Mouse (Mus musculus) neural tube, embryonic 11.5 days (tissue): ENCODE measurements at regions not wholly inside any gene's neighbourhood (a gene's known extent, or its start where the extent isn't known, plus 50 kb on each side); places are given as distances from the start of the nearest gene placed in this dataset.
"Not testable (repeated sequence)": the region's sequence is repeated elsewhere in the genome, so short reads cannot be mapped to it uniquely, and the experiment has no call there.

Experiments
- ATAC-seq: fragments of 200-750 bp; cut with Nextera tagmentation; 2 replicates; pipeline ENCODE4 v1.8.0; 2017; ENCODE audit warnings: moderate number of reproducible peaks, mild to moderate bottlenecking, moderate TSS enrichment, moderate library complexity; ENCODE audit not compliant: insufficient read depth, low FRiP score, low TSS enrichment
- DNase-seq: peaks from one replicate; pipeline ENCODE4 v3.0.0-alpha.2; 2015; ENCODE audit warnings: low spot score
- H3K27ac ChIP-seq: fragments of 300-500 bp; sonication (generic); 2 replicates; pipeline ENCODE4 v1.5.1; 2014; ENCODE audit warnings: low read depth, mild to moderate bottlenecking, low read length
- H3K27me3 ChIP-seq: fragments of 300-500 bp; sonication (generic); 2 replicates; pipeline ENCODE4 v1.6.1; 2014; ENCODE audit warnings: mild to moderate bottlenecking, low read length, mixed read lengths; ENCODE audit not compliant: control insufficient read depth, insufficient read depth
- H3K36me3 ChIP-seq: fragments of 300-500 bp; sonication (generic); 2 replicates; pipeline ENCODE4 v1.6.1; 2014; ENCODE audit warnings: mild to moderate bottlenecking, low read length, moderate library complexity, mixed read lengths; ENCODE audit not compliant: control insufficient read depth, insufficient read depth
- H3K4me1 ChIP-seq: fragments of 300-500 bp; sonication (generic); 2 replicates; pipeline ENCODE4 v1.6.1; 2014; ENCODE audit warnings: low read length, mixed read lengths; ENCODE audit not compliant: control insufficient read depth, insufficient read depth
- H3K4me2 ChIP-seq: fragments of 300-500 bp; sonication (generic); 2 replicates; pipeline ENCODE4 v1.6.1; 2014; ENCODE audit warnings: low read depth, mild to moderate bottlenecking, moderate library complexity
- H3K4me3 ChIP-seq: fragments of 300-500 bp; sonication (generic); 2 replicates; pipeline ENCODE4 v1.5.1; 2014; ENCODE audit warnings: low read depth, low read length
- H3K9ac ChIP-seq: fragments of 300-500 bp; sonication (generic); 2 replicates; pipeline ENCODE4 v1.6.1; 2014; ENCODE audit warnings: mild to moderate bottlenecking, low read length
- H3K9me3 ChIP-seq: fragments of 300-500 bp; sonication (generic); 2 replicates; pipeline ENCODE4 v1.6.1; 2016; ENCODE audit warnings: low read length; ENCODE audit not compliant: control insufficient read depth
- WGBS: fragments of 180-500 bp; shearing (Covaris S2); extraction: QIAGEN DNeasy Blood & Tissue Kit; methylation state at CpG from one replicate; pipeline ENCODE4 v1.1.7; 2014; 5-methylcytosine and 5-hydroxymethylcytosine counted together

DNA sequence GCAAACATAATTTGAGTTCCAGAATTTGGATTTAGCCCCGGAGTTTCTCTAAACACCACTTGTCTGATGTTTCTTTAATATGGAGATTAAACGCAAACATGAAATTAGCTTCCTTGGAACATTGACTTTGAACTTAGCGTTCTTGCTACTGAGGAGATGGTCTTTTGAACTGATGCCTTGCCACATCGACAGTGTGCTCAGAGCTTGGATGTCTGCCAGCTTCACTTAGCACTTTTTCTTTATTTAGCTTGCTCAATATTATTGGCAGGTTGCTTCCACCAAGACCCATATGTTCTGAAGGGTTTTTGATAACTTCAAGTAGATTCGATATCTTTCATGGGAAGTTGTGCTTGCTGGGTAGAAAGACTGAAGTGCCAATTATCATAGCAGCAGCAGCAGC is 143.5 kb downstream of the Mterf1b start:
- WGBS = 88% methylated on average over 5 of the region's 5 CpGs
- Histone ChIP-seq H3K27me3 (no peaks in the 10 kb centered on the region), H3K27ac (no peak overlapping the region), H3K4me2 (no peak overlapping the region), H3K4me1 (no peaks in the 10 kb centered on the region), H3K9ac (no peak overlapping the region), H3K9me3 (no peaks in the 10 kb centered on the region), H3K36me3 (no peaks in the 10 kb centered on the region), H3K4me3 (no peak overlapping the region)
- DNase-seq (no peak), ATAC-seq (no peak)

DNA sequence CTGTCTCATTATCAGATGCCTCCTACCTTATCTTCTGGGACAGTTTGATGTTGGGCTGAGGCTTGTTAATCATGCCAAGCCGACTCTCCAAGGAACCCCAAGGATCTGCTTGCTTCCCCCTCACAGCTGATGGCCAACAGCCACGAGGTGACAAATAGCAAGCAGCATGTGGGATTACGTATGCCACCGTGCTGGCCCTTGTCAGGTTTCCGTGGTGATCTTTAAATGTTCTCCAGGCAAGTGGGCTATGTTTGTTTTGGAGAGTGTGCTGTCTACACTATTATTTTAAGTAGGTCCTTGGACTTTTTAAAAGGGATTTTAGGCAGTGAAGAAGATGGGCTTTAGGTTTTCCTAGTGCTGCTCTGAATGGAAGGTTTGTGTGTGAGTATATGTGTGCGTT is 149.8 kb downstream of the Mterf1b start:
- H3K36me3 ChIP-seq = no peaks in the 10 kb centered on the region
- H3K27me3 ChIP-seq = no peaks in the 10 kb centered on the region
- H3K9me3 ChIP-seq = no peaks in the 10 kb centered on the region
- 34% methylated on average over 6 of the region's 6 CpGs for WGBS
- H3K4me3 ChIP-seq = no peak overlapping the region
- H3K4me1 ChIP-seq = no peaks in the 10 kb centered on the region
- no peak overlapping the region for H3K9ac ChIP-seq
- H3K27ac ChIP-seq = no peak overlapping the region
- DNase-seq (no peak), ATAC-seq (no peak)
- H3K4me2 ChIP-seq = no peak overlapping the region

DNA sequence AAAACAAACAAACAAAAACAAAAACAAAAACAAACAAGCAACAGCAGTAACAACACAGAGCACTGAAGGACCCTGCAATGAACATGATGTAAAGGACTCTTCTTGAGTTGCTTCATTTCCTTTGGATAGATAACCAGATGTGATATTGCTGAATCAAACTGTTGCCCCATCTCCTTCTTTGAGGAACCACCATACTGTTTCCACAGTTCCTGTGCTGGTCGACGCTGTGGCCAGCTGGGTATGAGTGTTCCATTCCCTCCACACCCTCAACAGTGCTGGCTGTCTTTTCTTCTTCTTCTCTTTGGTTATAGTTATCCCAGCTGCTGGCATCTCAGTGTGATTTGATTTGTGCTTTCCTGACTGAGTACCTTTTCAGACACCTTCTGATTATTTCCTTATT is 152.3 kb downstream of the Mterf1b start:
- H3K4me1 ChIP-seq = no peaks in the 10 kb centered on the region
- H3K27ac ChIP-seq = no peak overlapping the region
- ATAC-seq = no peak
- DNase-seq = no peak
- no peak overlapping the region for H3K4me2 ChIP-seq
- H3K9ac ChIP-seq = no peak overlapping the region
- no peaks in the 10 kb centered on the region for H3K27me3 ChIP-seq
- H3K9me3 ChIP-seq = no peaks in the 10 kb centered on the region
- H3K4me3 ChIP-seq = no peak overlapping the region
- 90% methylated on average over 2 of the region's 2 CpGs for WGBS
- H3K36me3 ChIP-seq = no peaks in the 10 kb centered on the region

- Histone ChIP-seq H3K36me3 (no peaks in the 10 kb centered on the region), H3K27me3 (no peaks in the 10 kb centered on the region), H3K27ac (no peak overlapping the region), H3K4me1 (no peaks in the 10 kb centered on the region), H3K4me2 (no peak overlapping the region), H3K9me3 (no peaks in the 10 kb centered on the region), H3K4me3 (no peak overlapping the region), H3K9ac (no peak overlapping the region)
- no peak for ATAC-seq
- DNase-seq = no peak
- WGBS = 84% methylated on average over 4 of the region's 4 CpGs
These were observed 156.2 kb downstream of the Mterf1b start for GRCm38 (mm10) chr5:4348334-4348733.

GRCm38 (mm10) chr5:4349943-4350342 is 157.8 kb downstream of the Mterf1b start:
- no peak overlapping the region for H3K4me3 ChIP-seq
- no peak overlapping the region for H3K4me2 ChIP-seq
- H3K27ac ChIP-seq = no peak overlapping the region
- WGBS = 74% methylated on average over 2 of the region's 2 CpGs
- ATAC-seq = no peak
- H3K4me1 ChIP-seq = no peaks in the 10 kb centered on the region
- no peaks in the 10 kb centered on the region for H3K9me3 ChIP-seq
- H3K27me3 ChIP-seq = no peaks in the 10 kb centered on the region
- H3K36me3 ChIP-seq = no peaks in the 10 kb centered on the region
- H3K9ac ChIP-seq = no peak overlapping the region
- no peak for DNase-seq

- H3K9me3 ChIP-seq = no peaks in the 10 kb centered on the region
- H3K36me3 ChIP-seq = no peaks in the 10 kb centered on the region
- ATAC-seq = no peak
- DNase-seq = no peak
- no peak overlapping the region for H3K4me2 ChIP-seq
- no peak overlapping the region for H3K4me3 ChIP-seq
- no peaks in the 10 kb centered on the region for H3K27me3 ChIP-seq
- no peaks in the 10 kb centered on the region for H3K4me1 ChIP-seq
- WGBS = 72% methylated on average over 7 of the region's 7 CpGs
- no peak overlapping the region for H3K9ac ChIP-seq
- no peak overlapping the region for H3K27ac ChIP-seq
These were observed 163.6 kb downstream of the Mterf1b start for GRCm38 (mm10) chr5:4355609-4356224.

GRCm38 (mm10) chr5:4356555-4357273 is 164.5 kb downstream of the Mterf1b start:
- not testable (repeated sequence) for ATAC-seq, H3K4me3 ChIP-seq, H3K9me3 ChIP-seq, H3K27ac ChIP-seq, DNase-seq, H3K4me1 ChIP-seq, H3K4me2 ChIP-seq, H3K27me3 ChIP-seq, H3K36me3 ChIP-seq, H3K9ac ChIP-seq

DNA sequence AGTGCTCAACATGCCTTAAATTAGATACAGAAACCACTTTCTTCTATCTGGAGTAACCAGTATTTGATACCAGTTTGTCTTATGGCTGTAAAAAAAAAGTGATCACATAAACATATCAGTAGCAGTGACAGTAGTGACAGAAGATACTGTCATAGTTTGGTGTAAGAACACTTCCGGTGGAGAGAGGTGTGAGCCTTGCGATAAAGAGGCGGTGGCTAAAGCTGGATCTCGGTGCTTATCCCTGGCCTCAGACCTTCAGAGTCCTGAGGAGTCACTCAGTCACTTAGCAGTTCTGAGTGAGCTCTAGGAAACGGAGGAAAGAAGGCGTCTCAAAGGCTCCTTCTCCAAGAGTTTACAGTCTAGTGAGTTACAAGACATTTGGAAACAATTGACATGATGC is 169.4 kb downstream of the Mterf1b start:
- H3K4me3 ChIP-seq, DNase-seq, H3K27ac ChIP-seq, H3K4me1 ChIP-seq, H3K27me3 ChIP-seq, ATAC-seq, H3K4me2 ChIP-seq, H3K9ac ChIP-seq, H3K9me3 ChIP-seq, H3K36me3 ChIP-seq: not testable (repeated sequence)
- 94% methylated on average over 6 of the region's 6 CpGs for WGBS

DNA sequence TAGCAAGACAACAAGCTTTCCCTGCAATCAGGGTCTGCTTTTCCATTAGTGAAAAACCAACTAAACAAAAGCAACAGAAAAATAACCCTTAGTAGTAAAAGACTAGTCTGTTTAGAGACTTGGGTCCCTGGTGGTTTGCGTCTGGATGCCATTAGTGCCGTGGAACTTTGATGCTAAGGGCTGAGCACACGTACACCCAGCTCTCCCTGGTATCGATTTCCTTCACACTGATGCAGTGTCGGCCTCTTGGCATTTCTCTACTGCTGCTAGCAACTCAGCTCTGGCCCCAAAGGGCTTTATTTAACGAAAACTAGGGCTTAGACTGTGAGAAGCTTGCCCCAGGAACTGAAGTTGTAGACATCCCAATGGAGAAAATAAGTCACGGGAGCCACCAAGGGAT is 192.6 kb downstream of the Mterf1b start:
- H3K9ac ChIP-seq, H3K36me3 ChIP-seq, H3K9me3 ChIP-seq, DNase-seq, H3K27ac ChIP-seq, H3K27me3 ChIP-seq, H3K4me1 ChIP-seq, H3K4me2 ChIP-seq, H3K4me3 ChIP-seq, ATAC-seq: not testable (repeated sequence)
- WGBS = 60% methylated on average over 7 of the region's 7 CpGs
